Mouse (Mus musculus): ENCODE measurements around the gene Gyg.

GRCm38 (mm10) chr3:20119044-20119591 lies 36.0 kb downstream of the Gyg start:
- TF ChIP-seq CTCF (IDR thresholded peaks at IDR 0.05; ENCODE audit: low read depth, low read length) = no peak
- TF ChIP-seq TAL1 (conservative IDR thresholded peaks at IDR 0.05; ENCODE audit: low read depth, low read length) = no peak
- no peak for TF ChIP-seq GATA1 (IDR thresholded peaks at IDR 0.05; ENCODE audit: borderline replicate concordance, low read length)
- no peak for TF ChIP-seq POLR2AphosphoS5 (IDR thresholded peaks at IDR 0.05; ENCODE audit: insufficient replicate concordance, low read depth, low read length)

Data from G1E (cell line).